Mouse (Mus musculus): ENCODE measurements around the gene Slc35c1. TPM values are rescaled to one million over a fixed set of nuclear protein-coding genes. Genes with fewer than 3 reads are reported as not detected.

The Slc35c1 gene
- polyA plus RNA-seq, 1 experiment, result 63.3 TPM

DNA sequence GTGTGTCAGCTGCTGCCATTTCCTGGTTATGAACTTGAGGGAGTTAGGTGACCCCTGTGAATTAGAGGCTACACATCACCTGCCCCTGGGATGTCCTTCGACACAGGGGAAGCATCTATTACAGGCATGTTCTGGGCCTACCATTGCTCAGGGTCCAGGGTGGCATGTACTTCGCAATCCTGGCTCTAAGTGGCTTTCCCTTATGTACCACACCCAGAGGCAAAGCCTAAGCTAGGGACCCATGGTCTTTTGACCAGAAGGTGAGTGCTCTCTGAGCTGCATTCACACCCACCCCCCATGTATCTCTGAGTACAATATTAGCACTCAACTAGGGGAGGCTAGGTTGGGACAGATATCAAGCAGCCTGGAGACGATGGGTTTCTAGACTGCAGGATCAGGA is 34.6 kb upstream of the Slc35c1 start:
- Histone ChIP-seq H3K4me1 (ENCODE audit: control insufficient read depth, insufficient read depth, insufficient read length) (no peaks in the 10 kb centered on the region), H3K36me3 (ENCODE audit: control insufficient read depth, insufficient read depth, low read length) (no peaks in the 10 kb centered on the region), H3K4me3 (ENCODE audit: extremely low read depth, insufficient read depth, insufficient read length) (no peak overlapping the region), H3K27me3 (ENCODE audit: control insufficient read depth, insufficient read depth, low read length) (no peaks in the 10 kb centered on the region), H3K27ac (ENCODE audit: insufficient read depth, low read length) (no peak overlapping the region)
- WGBS, result 92% methylated on average over 3 of the region's 3 CpGs
- no peak for TF ChIP-seq CTCF (IDR thresholded peaks at IDR 0.05; ENCODE audit: extremely low read depth, insufficient read depth, insufficient read length, insufficient replicate concordance)
- no peak for TF ChIP-seq POLR2A (IDR thresholded peaks at IDR 0.05; ENCODE audit: low read depth, low read length)
- no peak for DNase-seq (ENCODE audit: low read depth in 1 of 2, low spot score in 2 of 2)

DNA sequence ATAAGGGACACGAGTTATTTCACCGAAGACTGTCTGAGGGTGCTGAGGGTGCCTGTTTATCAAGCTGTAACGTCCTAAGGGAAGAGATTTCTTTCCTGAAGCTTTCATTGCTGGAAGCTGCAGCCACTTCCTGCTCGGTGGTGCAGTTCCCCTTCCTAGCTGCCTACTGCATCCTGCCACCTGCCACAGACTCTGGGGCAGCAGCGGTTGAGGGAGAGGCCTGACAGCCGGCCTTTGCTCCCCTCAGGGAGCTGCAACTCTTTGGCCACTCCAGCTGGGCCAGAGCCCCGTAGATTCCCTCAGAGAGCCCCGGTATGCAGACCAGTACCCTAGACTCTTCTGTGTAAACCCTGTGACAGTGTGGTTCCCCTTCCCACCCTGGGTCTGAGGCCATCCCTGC is 34.1 kb upstream of the Slc35c1 start:
- Histone ChIP-seq H3K27me3 (ENCODE audit: control insufficient read depth, insufficient read depth, low read length) (no peaks in the 10 kb centered on the region), H3K4me3 (ENCODE audit: extremely low read depth, insufficient read depth, insufficient read length) (no peak overlapping the region), H3K36me3 (ENCODE audit: control insufficient read depth, insufficient read depth, low read length) (no peaks in the 10 kb centered on the region), H3K27ac (ENCODE audit: insufficient read depth, low read length) (no peak overlapping the region), H3K4me1 (ENCODE audit: control insufficient read depth, insufficient read depth, insufficient read length) (no peaks in the 10 kb centered on the region)
- no peak for TF ChIP-seq POLR2A (IDR thresholded peaks at IDR 0.05; ENCODE audit: low read depth, low read length)
- TF ChIP-seq CTCF (IDR thresholded peaks at IDR 0.05; ENCODE audit: extremely low read depth, insufficient read depth, insufficient read length, insufficient replicate concordance), result no peak
- DNase-seq (ENCODE audit: low read depth in 1 of 2, low spot score in 2 of 2), result no peak
- 7% methylated on average over 8 of the region's 8 CpGs for whole genome bisulfite sequencing

GRCm38 (mm10) chr2:92493656-92494390 is 33.5 kb upstream of the Slc35c1 start:
- 79% methylated on average over 15 of the region's 15 CpGs for WGBS
- H3K27ac ChIP-seq (ENCODE audit: insufficient read depth, low read length), result no peak overlapping the region
- no peak overlapping the region for H3K4me3 ChIP-seq (ENCODE audit: extremely low read depth, insufficient read depth, insufficient read length)
- no peaks in the 10 kb centered on the region for H3K4me1 ChIP-seq (ENCODE audit: control insufficient read depth, insufficient read depth, insufficient read length)
- no peaks in the 10 kb centered on the region for H3K27me3 ChIP-seq (ENCODE audit: control insufficient read depth, insufficient read depth, low read length)
- no peaks in the 10 kb centered on the region for H3K36me3 ChIP-seq (ENCODE audit: control insufficient read depth, insufficient read depth, low read length)
- TF ChIP-seq CTCF (IDR thresholded peaks at IDR 0.05; ENCODE audit: extremely low read depth, insufficient read depth, insufficient read length, insufficient replicate concordance) (no peak), POLR2A (IDR thresholded peaks at IDR 0.05; ENCODE audit: low read depth, low read length) (no peak)
- DNase-seq (ENCODE audit: low read depth in 1 of 2, low spot score in 2 of 2), result no peak

DNA sequence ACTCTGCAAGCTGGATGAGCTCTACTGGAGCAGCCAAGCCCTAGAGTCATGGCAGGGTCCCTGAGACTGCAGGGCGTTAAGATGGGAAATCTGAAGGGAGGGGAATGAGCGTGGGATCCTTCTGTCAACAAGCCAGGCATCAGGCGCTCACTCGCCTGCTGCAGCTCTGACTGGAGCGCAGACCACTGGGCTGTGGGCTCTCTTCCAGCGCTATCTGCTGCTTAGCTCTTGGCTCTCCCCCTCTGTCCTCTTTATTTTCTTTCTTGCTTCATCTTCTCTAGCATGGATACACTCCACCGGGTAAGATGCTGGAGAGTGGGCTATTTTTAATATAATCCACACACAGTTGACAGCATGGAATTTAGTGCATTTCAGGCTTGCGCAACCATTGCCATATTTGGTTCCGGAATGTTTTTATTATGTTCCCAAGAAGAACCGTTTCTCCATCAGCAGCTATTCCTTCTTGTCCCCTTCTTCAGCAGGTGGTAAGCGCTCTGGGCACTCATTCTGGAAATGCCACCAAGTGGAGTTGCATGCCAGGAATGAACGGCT is 31.7 kb upstream of the Slc35c1 start:
- no peaks in the 10 kb centered on the region for H3K36me3 ChIP-seq (ENCODE audit: control insufficient read depth, insufficient read depth, low read length)
- H3K27me3 ChIP-seq (ENCODE audit: control insufficient read depth, insufficient read depth, low read length), result no peaks in the 10 kb centered on the region
- no peak overlapping the region for H3K4me3 ChIP-seq (ENCODE audit: extremely low read depth, insufficient read depth, insufficient read length)
- DNase-seq (ENCODE audit: low read depth in 1 of 2, low spot score in 2 of 2), result no peak
- TF ChIP-seq CTCF (IDR thresholded peaks at IDR 0.05; ENCODE audit: extremely low read depth, insufficient read depth, insufficient read length, insufficient replicate concordance) (no peak), POLR2A (IDR thresholded peaks at IDR 0.05; ENCODE audit: low read depth, low read length) (no peak)
- no peaks in the 10 kb centered on the region for H3K4me1 ChIP-seq (ENCODE audit: control insufficient read depth, insufficient read depth, insufficient read length)
- no peak overlapping the region for H3K27ac ChIP-seq (ENCODE audit: insufficient read depth, low read length)
- 80% methylated on average over 12 of the region's 12 CpGs for WGBS

GRCm38 (mm10) chr2:92490541-92490940 is 30.2 kb upstream of the Slc35c1 start:
- no peaks in the 10 kb centered on the region for H3K36me3 ChIP-seq (ENCODE audit: control insufficient read depth, insufficient read depth, low read length)
- H3K4me1 ChIP-seq (ENCODE audit: control insufficient read depth, insufficient read depth, insufficient read length), result peaks cover under 1% of the 10 kb centered on the region; the same call in 1 of the 2 replicates
- no peak for DNase-seq (ENCODE audit: low read depth in 1 of 2, low spot score in 2 of 2)
- H3K27me3 ChIP-seq (ENCODE audit: control insufficient read depth, insufficient read depth, low read length), result no peaks in the 10 kb centered on the region
- no peak for TF ChIP-seq POLR2A (IDR thresholded peaks at IDR 0.05; ENCODE audit: low read depth, low read length)
- TF ChIP-seq CTCF (IDR thresholded peaks at IDR 0.05; ENCODE audit: extremely low read depth, insufficient read depth, insufficient read length, insufficient replicate concordance), result no peak
- no peak overlapping the region for H3K27ac ChIP-seq (ENCODE audit: insufficient read depth, low read length)
- WGBS, result 90% methylated on average over 10 of the region's 10 CpGs
- no peak overlapping the region for H3K4me3 ChIP-seq (ENCODE audit: extremely low read depth, insufficient read depth, insufficient read length)

- DNase-seq (ENCODE audit: low read depth in 1 of 2, low spot score in 2 of 2), result no peak
- Histone ChIP-seq H3K4me1 (ENCODE audit: control insufficient read depth, insufficient read depth, insufficient read length) (peaks cover 4% of the 10 kb centered on the region; the same call in 1 of the 2 replicates), H3K27ac (ENCODE audit: insufficient read depth, low read length) (no peak overlapping the region), H3K4me3 (ENCODE audit: extremely low read depth, insufficient read depth, insufficient read length) (no peak overlapping the region), H3K27me3 (ENCODE audit: control insufficient read depth, insufficient read depth, low read length) (no peaks in the 10 kb centered on the region), H3K36me3 (ENCODE audit: control insufficient read depth, insufficient read depth, low read length) (no peaks in the 10 kb centered on the region)
- WGBS, result 82% methylated on average over 8 of the region's 8 CpGs
- TF ChIP-seq POLR2A (IDR thresholded peaks at IDR 0.05; ENCODE audit: low read depth, low read length) (no peak), CTCF (IDR thresholded peaks at IDR 0.05; ENCODE audit: extremely low read depth, insufficient read depth, insufficient read length, insufficient replicate concordance) (no peak)
Measured at GRCm38 (mm10) chr2:92487791-92488190, 27.5 kb upstream of the Slc35c1 start.

DNA sequence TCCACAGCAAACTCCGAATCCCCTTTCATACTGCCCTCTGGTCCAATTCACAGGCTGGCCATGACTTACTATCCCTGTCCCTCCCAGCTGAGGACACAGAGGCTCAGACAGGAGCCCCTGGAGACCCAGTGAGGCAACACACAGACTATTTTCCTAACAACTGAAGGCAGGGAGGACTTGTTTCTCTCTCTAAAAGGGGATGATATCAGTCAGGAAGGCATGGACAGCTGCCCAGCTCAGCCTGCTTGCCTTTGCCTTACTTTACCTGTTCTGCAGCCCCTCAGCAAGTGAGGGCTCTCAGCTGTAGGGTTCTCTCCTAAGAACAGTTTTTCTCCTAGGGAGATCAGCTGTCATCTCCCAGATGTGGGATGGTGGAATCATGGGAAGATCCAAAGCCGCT is 26.6 kb upstream of the Slc35c1 start:
- WGBS, result 57% methylated on average over 2 of the region's 2 CpGs
- H3K36me3 ChIP-seq (ENCODE audit: control insufficient read depth, insufficient read depth, low read length), result no peaks in the 10 kb centered on the region
- no peak for TF ChIP-seq CTCF (IDR thresholded peaks at IDR 0.05; ENCODE audit: extremely low read depth, insufficient read depth, insufficient read length, insufficient replicate concordance)
- TF ChIP-seq POLR2A (IDR thresholded peaks at IDR 0.05; ENCODE audit: low read depth, low read length), result no peak
- DNase-seq (ENCODE audit: low read depth in 1 of 2, low spot score in 2 of 2), result no peak
- no peaks in the 10 kb centered on the region for H3K27me3 ChIP-seq (ENCODE audit: control insufficient read depth, insufficient read depth, low read length)
- H3K4me1 ChIP-seq (ENCODE audit: control insufficient read depth, insufficient read depth, insufficient read length), result peaks cover 4% of the 10 kb centered on the region; the same call in 1 of the 2 replicates
- H3K27ac ChIP-seq (ENCODE audit: insufficient read depth, low read length), result no peak overlapping the region
- no peak overlapping the region for H3K4me3 ChIP-seq (ENCODE audit: extremely low read depth, insufficient read depth, insufficient read length)
